Mouse (Mus musculus): Measurements from ENCODE around the gene Rcor3. TPM values are rescaled to one million over a fixed set of nuclear protein-coding genes. Genes with fewer than 3 reads are reported as not detected.

Rcor3 gene
- polyA plus RNA-seq, 1 experiment: 29.9 TPM

- no peak for TF ChIP-seq POLR2A (IDR thresholded peaks at IDR 0.05; ENCODE audit: control insufficient read depth, extremely low read depth, insufficient read depth, low read length, poor library complexity)
- no peak for TF ChIP-seq CTCF (IDR thresholded peaks at IDR 0.05; ENCODE audit: borderline replicate concordance, control insufficient read depth, extremely low read depth, insufficient read depth, low read length, poor library complexity)
- Histone ChIP-seq H3K4me1 (replicated peaks; ENCODE audit: control insufficient read depth, insufficient read depth, low read length) (peaks cover 4% of the 10 kb centered on the region; the same call in 1 of the 2 replicates), H3K4me3 (ENCODE audit: control insufficient read depth, insufficient read depth, low read length) (no peak overlapping the region), H3K36me3 (ENCODE audit: control insufficient read depth, insufficient read depth, low read length) (no peaks in the 10 kb centered on the region), H3K27me3 (ENCODE audit: control insufficient read depth, insufficient read depth, low read length) (no peaks in the 10 kb centered on the region), H3K27ac (ENCODE audit: control insufficient read depth, insufficient read depth, low read length) (no peak overlapping the region)
- DNase-seq: no peak
- WGBS: 93% methylated on average over 3 of the region's 3 CpGs
Observed at GRCm38 (mm10) chr1:192053726-192054125, 84.1 kb downstream of the Rcor3 start.

- Histone ChIP-seq H3K27ac (ENCODE audit: control insufficient read depth, insufficient read depth, low read length) (no peak overlapping the region), H3K27me3 (ENCODE audit: control insufficient read depth, insufficient read depth, low read length) (no peaks in the 10 kb centered on the region), H3K4me3 (ENCODE audit: control insufficient read depth, insufficient read depth, low read length) (no peak overlapping the region), H3K4me1 (replicated peaks; ENCODE audit: control insufficient read depth, insufficient read depth, low read length) (peaks cover 4% of the 10 kb centered on the region; the same call in 1 of the 2 replicates), H3K36me3 (ENCODE audit: control insufficient read depth, insufficient read depth, low read length) (no peaks in the 10 kb centered on the region)
- no peak for DNase-seq
- no peak for TF ChIP-seq POLR2A (IDR thresholded peaks at IDR 0.05; ENCODE audit: control insufficient read depth, extremely low read depth, insufficient read depth, low read length, poor library complexity)
- no peak for TF ChIP-seq CTCF (IDR thresholded peaks at IDR 0.05; ENCODE audit: borderline replicate concordance, control insufficient read depth, extremely low read depth, insufficient read depth, low read length, poor library complexity)
- WGBS: 92% methylated on average over 5 of the region's 5 CpGs
Observed at GRCm38 (mm10) chr1:192052986-192053385, 84.9 kb downstream of the Rcor3 start.

- Histone ChIP-seq H3K27ac (ENCODE audit: control insufficient read depth, insufficient read depth, low read length) (no peak overlapping the region), H3K27me3 (ENCODE audit: control insufficient read depth, insufficient read depth, low read length) (no peaks in the 10 kb centered on the region), H3K4me3 (ENCODE audit: control insufficient read depth, insufficient read depth, low read length) (no peak overlapping the region), H3K36me3 (ENCODE audit: control insufficient read depth, insufficient read depth, low read length) (no peaks in the 10 kb centered on the region), H3K4me1 (replicated peaks; ENCODE audit: control insufficient read depth, insufficient read depth, low read length) (peaks cover 4% of the 10 kb centered on the region; the same call in 1 of the 2 replicates)
- DNase-seq: no peak
- no peak for TF ChIP-seq POLR2A (IDR thresholded peaks at IDR 0.05; ENCODE audit: control insufficient read depth, extremely low read depth, insufficient read depth, low read length, poor library complexity)
- TF ChIP-seq CTCF (IDR thresholded peaks at IDR 0.05; ENCODE audit: borderline replicate concordance, control insufficient read depth, extremely low read depth, insufficient read depth, low read length, poor library complexity): no peak
- 96% methylated on average over 8 of the region's 8 CpGs for WGBS
Observed at GRCm38 (mm10) chr1:192052461-192052860, 85.4 kb downstream of the Rcor3 start.

Other genes with a start within 250 kb of the Rcor3 start
- gene Slc30a1, start 231.3 kb downstream of the Rcor3 start, polyA plus RNA-seq (2012; rRNA removed): 8.4 and 9.1 TPM in 2 replicates
- gene Rd3, start 160.7 kb downstream of the Rcor3 start, polyA plus RNA-seq (2012; rRNA removed): 0.71 and 1.5 TPM in 2 replicates
- 10.1 and 10.5 TPM in 2 replicates for gene Traf5, start 45.5 kb downstream of the Rcor3 start, polyA plus RNA-seq (2012; rRNA removed)
- gene Kcnh1, start 52.7 kb upstream of the Rcor3 start, polyA plus RNA-seq (2012; rRNA removed): 0.80 and 1.0 TPM in 2 replicates